Mouse (Mus musculus) CD4-positive, CD25-positive, alpha-beta regulatory T cell, adult 4 months (primary cell): ENCODE measurements around the gene Ppt1. TPM values are rescaled to one million over a fixed set of nuclear protein-coding genes. Genes with fewer than 3 reads are reported as not detected.

Experiments
- ATAC-seq: one replicate; pipeline ENCODE4 v1.8.0; 2017
- polyA plus RNA-seq, 2 experiments: library from polyadenylated mRNA; unstranded; fragments of 100-300 nt; shearing (Covaris generic); gene quantifications; one replicate each; pipeline ENCODE4 v1.2.1; 2017

Gene Ppt1
- polyA plus RNA-seq, 2 experiments from 2014 or later, result 112 to 156 TPM

DNA sequence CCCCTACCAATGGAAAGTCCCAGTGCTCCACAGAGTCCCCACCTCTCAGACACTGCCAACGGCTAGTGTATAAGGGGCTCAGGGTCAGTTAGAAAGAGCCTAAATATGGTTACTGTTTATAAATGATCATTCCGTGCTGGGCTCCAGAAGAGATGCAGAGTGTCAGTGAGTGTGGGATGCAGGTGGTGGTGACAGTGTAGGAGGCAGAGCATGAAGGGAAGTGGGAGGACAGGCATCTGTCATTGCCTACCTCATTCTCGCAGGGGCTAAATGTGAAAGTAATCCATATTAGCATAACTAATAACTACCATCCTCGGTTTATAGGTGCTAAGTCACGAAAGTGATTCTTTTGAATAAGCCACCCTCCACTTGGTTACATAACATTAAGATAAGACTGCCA is 34.7 kb downstream of the Ppt1 start:
- ATAC-seq, result no peak

GRCm38 (mm10) chr4:122871269-122871668 is 35.2 kb downstream of the Ppt1 start:
- ATAC-seq, result no peak

DNA sequence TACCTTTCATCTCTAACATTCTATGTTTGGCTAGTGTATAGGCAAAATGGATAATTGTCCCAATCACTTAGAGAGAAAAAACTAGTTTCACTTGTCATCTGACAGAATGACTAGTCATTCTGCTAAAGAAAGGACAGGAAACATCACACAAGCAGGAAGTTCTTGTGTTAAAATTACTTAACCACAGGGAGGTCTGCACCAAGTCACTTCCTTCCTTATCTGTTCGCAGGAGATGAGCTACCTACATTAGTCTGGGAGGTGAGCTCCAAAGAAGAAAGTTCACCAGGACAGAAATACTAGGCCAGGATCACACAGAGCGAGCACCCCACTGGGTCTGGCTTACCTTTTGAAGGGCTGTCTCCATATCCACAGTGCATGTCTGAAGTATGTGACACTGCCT is 35.9 kb downstream of the Ppt1 start:
- peak; percentile 89 for ATAC-seq

DNA sequence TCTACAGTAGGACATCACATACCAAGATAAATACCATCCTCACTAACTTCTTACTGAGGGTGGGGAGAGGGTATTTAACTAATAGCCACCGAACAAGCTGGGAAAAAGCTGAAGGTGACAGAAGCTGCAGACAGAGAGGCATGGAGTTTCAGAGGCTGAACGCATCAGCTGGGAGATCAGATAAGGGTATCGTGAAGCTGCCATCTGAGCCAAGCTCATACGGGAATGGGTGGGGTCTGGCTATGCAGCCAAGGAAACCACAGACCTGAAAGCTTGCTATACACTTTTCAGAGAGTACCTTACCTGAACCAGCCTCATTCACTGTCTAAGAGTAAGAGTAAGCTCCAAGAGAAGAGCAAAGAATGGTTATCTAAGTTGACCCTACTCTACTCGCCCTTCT is 37.0 kb downstream of the Ppt1 start:
- ATAC-seq, result peak; percentile 31

DNA sequence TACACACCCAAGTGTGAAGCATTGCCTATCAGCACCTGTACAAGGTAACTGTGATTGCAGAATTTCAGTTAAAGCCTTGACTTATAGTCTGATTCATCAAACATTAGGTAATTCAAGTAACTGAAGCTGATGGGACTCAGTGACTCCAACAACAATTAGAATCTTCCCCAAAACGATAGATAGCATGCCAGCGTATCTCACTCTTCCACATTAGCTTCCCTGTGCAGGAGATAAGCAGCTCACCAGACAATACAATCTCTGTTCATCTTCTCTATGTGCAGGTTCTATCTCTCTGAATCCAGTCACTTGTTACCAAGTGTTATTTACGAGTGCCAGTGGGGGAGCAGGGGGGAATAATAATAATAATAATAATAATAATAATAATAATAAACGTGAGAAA is 37.5 kb downstream of the Ppt1 start:
- no peak for ATAC-seq

DNA sequence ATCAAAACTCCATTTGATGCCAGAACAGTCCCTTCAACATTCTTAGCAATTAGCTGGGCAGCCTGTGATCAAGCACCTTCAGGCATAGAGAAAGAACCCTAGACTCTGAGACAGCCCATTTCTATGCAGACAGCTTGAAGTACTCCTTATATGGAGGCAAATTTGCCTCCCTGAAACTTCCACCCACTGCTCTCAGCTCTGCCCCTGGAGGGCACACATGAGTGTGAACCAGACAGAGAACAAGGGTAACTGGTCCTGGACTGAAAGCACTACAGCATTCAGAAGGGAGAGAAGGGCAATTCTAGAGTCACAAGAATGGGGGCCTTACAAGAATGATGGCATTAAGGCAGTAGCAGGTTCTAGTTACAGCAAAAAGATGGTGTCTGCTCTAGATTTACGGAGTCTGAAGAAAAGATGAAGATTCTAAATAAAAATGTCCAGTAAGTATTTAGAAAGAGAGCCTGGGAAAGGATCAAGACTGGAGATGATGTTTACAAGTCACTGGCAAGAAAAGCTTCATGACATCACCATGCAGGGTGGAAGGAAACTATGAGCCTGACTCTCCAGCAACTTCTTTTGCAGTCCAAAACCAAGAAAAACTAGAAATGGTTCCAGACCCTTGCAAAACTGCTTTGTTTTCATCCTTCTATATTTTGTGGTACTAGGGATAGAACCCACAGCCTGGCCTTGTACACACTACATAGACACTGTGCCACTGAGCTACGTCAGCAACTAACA is 42.5 kb downstream of the Ppt1 start:
- ATAC-seq, result peak; percentile 76

DNA sequence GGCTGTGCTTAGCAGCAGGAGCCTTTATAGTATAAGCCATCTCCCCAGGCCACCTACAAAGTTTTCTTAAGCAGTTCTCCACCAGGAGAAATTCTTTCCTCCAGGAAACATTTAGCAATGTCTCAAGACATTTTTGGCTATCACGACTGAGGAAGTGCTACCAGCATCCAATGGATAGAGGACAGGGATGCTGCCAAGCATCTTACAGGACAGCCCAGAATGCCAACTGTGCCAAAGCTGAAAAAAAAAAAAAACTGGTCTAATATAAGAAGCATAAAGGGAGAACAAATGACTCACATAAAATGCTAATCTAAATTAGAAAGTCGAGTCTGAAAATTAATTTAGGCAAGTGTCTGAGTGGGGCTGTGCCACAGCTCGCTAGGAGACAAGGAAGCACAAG is 46.5 kb downstream of the Ppt1 start:
- no peak for ATAC-seq

DNA sequence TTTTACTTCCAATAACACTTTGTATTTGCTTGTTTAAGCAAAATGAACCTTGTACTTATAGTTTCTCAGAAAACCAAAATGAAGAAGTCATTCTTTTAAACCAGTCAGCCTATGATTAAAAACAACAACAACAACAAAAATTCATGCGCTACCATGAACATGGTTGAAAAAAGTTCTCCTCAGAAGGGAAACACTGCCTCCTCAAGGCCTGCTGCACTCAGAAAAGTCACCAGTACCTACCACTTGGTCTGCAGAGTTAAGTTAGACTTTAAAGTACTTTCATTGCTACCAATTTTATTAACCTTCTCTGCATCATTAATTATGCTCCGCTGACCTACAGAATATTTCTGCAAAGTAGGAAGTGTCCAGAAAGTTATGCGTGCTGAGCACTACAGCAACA is 47.3 kb downstream of the Ppt1 start:
- no peak for ATAC-seq

GRCm38 (mm10) chr4:122884051-122884450 is 48.0 kb downstream of the Ppt1 start:
- ATAC-seq, result no peak

DNA sequence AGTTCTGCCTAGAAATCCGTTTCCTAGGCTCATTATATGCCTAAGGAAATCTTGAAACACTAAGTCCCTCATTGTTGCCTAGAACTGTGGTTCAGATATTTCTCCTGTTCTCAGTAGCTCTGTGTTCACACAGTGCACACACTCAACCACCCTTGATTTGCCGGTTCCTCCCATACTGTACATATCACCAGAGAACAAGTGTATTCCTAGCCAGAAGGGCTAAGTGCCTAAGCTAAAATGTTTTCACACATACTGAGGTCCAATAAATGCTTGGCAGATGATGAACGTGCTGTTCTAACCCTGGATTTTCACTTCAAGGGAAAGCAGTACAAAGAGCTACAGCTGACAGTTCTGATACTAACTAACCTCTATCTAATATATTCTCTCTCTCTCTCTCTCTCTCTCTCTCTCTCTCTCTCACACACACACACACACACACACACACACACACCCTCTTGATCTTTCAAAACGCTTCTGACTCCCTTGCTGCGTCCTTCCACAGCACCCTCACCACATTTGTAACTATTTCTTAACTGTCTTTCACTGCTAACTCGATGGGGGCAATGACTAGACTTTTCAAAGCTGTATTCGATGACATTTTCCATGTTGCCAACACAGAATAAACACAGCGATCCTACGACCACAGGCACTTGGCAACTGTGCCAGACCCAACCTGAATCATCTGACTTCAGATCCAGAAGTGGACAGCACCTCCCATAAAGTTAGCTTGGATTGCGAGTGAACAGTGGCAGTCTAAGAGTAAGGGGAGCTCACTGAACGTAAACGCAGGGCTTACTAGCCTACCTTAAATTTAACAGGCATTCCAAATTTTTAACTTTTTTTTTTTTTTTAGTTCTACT is 48.7 kb downstream of the Ppt1 start:
- ATAC-seq, result no peak

DNA sequence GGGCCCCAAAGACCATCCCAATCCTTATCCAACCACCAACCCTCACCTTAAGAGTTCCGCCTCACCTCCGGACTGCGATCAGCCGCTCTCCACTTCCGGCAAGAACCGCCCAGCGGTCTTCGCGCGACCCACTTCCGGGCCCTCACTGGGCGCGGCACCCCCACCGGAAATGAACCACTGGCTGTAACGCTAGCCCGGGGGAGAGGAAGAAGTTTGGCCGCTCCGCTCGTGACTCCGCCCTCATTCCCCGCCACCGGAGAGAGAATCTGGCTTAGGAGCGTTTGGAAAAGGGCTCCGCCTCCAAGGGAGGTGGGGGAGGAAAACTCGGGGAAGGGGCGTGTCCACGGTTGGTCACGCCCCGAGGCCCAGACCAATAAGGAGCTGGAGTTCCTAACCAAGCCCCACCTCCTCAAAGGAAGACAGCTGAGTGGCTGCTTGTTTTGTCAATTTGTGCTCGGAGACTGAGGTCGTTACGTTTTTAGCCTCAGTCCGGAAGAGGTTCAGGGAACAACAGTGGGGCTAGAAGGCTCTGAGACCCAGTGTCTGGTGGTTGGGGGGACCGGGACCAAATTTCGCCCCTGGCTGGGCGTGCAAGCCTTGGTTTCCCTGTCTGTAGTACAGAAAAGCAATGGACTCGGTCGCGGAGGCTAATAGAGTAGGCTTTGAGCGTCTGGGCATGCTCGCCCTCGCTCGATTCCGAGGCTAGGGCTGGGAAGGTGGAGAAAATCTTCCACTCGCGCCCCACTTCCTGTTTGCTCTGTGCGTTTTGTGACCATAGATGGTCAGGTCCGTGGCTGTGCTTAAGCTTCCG is 49.9 kb downstream of the Ppt1 start, which contains the start of gene Cap1:
Gene Cap1, minus strand, starts transcription at position 289 of the 811 bp plus-strand sequence.
- ATAC-seq, result peak; percentile 88

DNA sequence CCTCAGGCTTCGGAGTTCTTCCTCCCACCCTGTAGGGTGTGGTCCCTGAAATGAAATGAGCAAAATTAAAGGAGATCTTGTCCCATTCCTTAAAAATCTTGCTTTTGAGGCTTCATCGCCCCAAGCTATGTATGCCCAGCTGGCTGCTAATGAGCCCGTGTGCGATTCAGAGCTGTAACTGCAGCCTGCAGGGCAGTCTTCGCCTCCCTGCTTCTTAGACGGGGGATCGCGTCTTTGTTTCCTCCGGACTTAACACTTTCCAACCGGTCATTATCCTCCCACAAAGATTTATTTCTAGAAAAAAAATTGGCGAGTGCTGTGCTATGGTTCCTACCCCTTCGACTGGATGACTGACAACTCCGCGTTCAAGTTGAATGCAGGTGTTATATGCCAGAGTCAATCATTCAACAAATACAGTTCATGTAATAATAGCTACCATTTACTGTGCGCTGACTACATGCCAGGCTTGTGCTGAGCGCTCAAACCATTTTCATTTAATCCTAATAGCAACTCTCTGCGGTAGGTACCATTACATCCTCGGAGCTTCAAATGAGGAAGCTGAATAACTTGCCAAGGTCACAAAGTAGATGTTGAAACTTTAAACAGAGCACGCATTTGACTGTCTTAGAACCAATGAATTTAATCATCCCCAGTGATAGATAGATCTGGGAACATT is 50.7 kb downstream of the Ppt1 start:
- peak; percentile 10 for ATAC-seq

- no peak for ATAC-seq
These were observed 51.3 kb downstream of the Ppt1 start for GRCm38 (mm10) chr4:122887336-122887735.

GRCm38 (mm10) chr4:122890881-122891481 is 54.9 kb downstream of the Ppt1 start:
- ATAC-seq, result no peak

DNA sequence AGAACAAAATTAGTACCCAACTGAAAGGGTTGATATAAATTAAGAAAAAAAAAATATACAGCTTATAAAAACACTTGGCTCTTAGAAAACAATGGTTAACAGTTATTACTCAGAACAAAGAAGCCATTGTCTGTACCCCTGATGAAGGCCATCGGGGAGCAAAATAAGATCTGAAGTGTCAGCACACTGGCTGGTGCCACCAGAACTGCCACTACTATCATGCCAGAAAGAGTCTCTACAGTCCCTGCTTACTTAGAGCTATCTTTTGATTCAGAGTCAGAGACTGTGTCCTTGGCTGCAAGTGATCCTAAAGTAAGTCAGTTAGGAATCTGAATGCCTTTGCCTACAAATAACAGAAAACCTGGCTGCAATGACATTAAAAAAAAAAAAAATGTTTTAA is 55.6 kb downstream of the Ppt1 start:
- ATAC-seq, result no peak

DNA sequence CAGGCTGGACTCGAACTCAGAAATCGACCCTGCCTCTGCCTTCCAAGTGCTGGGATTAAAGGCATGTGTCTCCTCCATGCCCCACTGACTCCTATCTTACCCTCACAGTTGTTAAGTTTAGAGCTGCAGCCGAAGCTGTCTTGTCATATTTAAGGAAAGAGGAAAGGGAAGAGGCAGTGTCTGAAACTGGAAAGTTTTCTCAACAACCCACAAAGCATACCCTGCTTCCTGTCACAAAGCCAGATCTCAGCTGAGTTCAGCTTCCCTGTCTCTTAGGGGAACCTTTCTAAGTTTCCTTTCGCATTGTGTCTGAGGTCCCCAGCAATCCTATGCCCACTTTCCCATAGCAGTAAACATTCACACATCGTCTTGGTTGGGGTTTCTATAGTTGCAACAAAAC is 56.1 kb downstream of the Ppt1 start:
- ATAC-seq, result peak; percentile 45

DNA sequence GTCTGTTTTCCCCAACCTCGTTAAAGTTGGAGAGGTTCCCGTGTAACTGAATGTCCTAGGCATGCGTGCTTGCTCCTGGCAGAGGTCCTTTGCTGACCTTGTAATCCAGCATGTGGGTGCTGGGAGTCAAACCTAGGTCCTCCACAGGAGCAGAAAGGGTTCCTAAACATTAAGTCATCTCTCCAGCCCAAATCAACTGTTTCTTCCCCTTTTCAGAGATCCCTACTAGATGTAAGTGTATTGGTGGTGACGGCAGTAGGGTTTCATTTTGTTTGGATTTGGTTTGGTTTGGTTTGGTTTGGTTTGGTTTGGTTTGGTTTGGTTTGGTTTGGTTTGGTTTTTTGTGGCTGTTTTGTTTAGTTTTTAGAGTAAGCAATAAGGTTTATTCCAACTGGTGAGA is 61.7 kb downstream of the Ppt1 start:
- no peak for ATAC-seq

- ATAC-seq, result peak; percentile 100
These were observed 62.3 kb downstream of the Ppt1 start for GRCm38 (mm10) chr4:122898313-122898712.

DNA sequence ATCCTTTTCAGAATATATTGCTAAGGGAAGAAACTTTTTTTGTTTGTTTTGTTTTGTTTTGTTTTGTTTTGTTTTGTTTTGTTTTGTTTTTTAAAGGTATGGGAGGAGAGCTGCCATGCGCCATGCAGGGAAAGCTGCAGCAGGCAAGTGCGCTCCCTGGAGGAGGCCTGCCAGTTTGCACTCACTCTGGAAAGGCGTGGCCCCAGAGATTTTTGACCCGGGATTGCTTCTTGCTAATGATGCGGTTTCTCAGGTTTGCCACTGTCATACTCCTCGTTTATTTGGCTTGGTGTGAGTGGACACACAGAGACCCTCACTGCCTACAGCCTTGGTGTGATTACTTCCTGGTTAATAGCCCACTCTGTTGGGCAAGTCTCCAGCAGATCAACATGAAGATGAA is 66.1 kb downstream of the Ppt1 start:
- no peak for ATAC-seq

DNA sequence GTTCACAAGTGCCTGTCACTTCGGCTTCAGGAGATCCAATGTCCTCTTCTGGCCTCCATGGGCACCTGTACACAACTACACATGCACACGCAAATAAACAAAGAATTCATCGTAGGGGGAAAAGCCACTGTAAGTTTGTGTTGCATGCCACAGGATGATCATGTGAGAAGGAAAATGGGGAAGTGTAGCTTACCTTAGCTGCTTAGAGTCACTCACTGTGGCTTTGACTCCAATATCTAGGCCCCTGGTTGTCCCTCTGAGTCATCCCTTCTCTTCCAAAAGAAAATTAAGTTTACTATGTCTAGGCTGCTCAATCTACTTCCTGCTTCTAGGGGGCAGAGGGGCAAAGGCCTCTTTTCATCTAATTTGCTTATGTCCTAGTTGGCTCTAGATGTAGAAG is 67.7 kb downstream of the Ppt1 start:
- no peak for ATAC-seq

GRCm38 (mm10) chr4:122905359-122905758 is 69.3 kb downstream of the Ppt1 start:
- ATAC-seq, result no peak
